Mouse (Mus musculus) stomach, postnatal 0 days (tissue): ENCODE results near the gene A930002H24Rik. TPM values are rescaled to one million over a fixed set of nuclear protein-coding genes. Genes with fewer than 3 reads are reported as not detected.

Experiments used
- ATAC-seq: fragments of 200-750 bp; cut with Nextera tagmentation; 2 replicates; pipeline ENCODE4 v1.8.0; 2017; ENCODE audit not compliant: low FRiP score, low TSS enrichment
- DNase-seq: peaks from one replicate; pipeline ENCODE4 v3.0.0-alpha.2; 2016; ENCODE audit warnings: low spot score
- H3K27ac ChIP-seq: fragments of 300-500 bp; sonication (generic); replicated peaks from 2 replicates; pipeline ENCODE4 v1.5.1; 2014; ENCODE audit warnings: mild to moderate bottlenecking, control low read depth
- H3K27me3 ChIP-seq: fragments of 300-500 bp; sonication (generic); 2 replicates; pipeline ENCODE4 v1.6.1; 2014; ENCODE audit warnings: low read length; ENCODE audit not compliant: control insufficient read depth, insufficient read depth
- H3K36me3 ChIP-seq: fragments of 300-500 bp; sonication (generic); 2 replicates; pipeline ENCODE4 v1.6.1; 2014; ENCODE audit warnings: low read length, mixed read lengths; ENCODE audit not compliant: control insufficient read depth, insufficient read depth
- H3K4me1 ChIP-seq: fragments of 300-500 bp; sonication (generic); replicated peaks from 2 replicates; pipeline ENCODE4 v1.6.1; 2014; ENCODE audit warnings: antibody characterized with exemption; ENCODE audit not compliant: control insufficient read depth, insufficient read depth
- H3K4me2 ChIP-seq: fragments of 300-500 bp; sonication (generic); replicated peaks from 2 replicates; pipeline ENCODE4 v1.6.1; 2014; ENCODE audit warnings: low read depth, mild to moderate bottlenecking, control low read depth, moderate library complexity
- H3K4me3 ChIP-seq: fragments of 300-500 bp; sonication (generic); 2 replicates; pipeline ENCODE4 v1.5.1; 2014; ENCODE audit warnings: low read depth, low read length, control low read depth
- H3K9ac ChIP-seq: fragments of 300-500 bp; sonication (generic); 2 replicates; pipeline ENCODE4 v1.6.1; 2014; ENCODE audit warnings: mild to moderate bottlenecking, low read length, control low read depth, mixed read lengths
- H3K9me3 ChIP-seq: fragments of 300-500 bp; sonication (generic); 2 replicates; pipeline ENCODE4 v1.6.1; 2016; ENCODE audit warnings: low read length; ENCODE audit not compliant: control insufficient read depth
- CTCF ChIP-seq: IDR thresholded peaks from 2 replicates; pipeline ENCODE4 v1.5.1; 2016; ENCODE audit warnings: antibody characterized with exemption, low read depth, mild to moderate bottlenecking, moderate library complexity
- EP300 ChIP-seq: optimal IDR thresholded peaks from 2 replicates; pipeline ENCODE3; 2016; ENCODE audit warnings: antibody characterized with exemption
- WGBS: fragments of 180-500 bp; shearing (Covaris S2); extraction: QIAGEN DNeasy Blood & Tissue Kit; methylation state at CpG from one replicate; pipeline ENCODE4 v1.1.7; 2014; 5-methylcytosine and 5-hydroxymethylcytosine counted together
- polyA plus RNA-seq: library from polyadenylated mRNA; unstranded; fragments of >200 nt; fragmentation: Nextera tagmentation; extraction: Ambion mirVana; gene quantifications from 2 replicates; pipeline ENCODE4 v1.2.1, GENCODE M21; 2015

A930002H24Rik gene
- polyA plus RNA-seq, 1 experiment from 2014 or later, result 3.4 TPM

DNA sequence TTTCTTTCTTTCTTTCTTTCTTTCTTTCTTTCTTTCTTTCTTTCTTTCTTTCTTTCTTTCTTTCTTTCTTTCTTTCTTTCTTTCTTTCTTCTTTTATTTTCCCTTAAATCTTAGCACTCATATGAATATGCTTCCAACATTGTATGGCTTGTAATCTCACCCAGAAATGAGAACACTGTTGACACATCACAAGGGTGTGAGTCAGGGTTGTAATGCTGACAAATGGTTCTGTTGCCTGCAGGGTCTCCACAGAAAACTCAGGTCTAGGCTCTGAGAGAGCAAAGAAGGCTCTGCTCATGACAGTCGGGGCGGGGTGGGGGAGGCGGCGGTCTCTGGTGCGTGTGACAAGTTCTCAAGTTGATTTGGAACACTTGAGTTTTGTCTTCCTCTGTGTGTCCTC, 18.7 kb downstream of the A930002H24Rik start:
- TF ChIP-seq EP300 (no peak), CTCF (no peak)
- WGBS, result 66% methylated on average over 5 of the region's 5 CpGs
- H3K36me3 ChIP-seq, result no peaks in the 10 kb centered on the region
- no peaks in the 10 kb centered on the region for H3K4me1 ChIP-seq
- ATAC-seq, result no peak
- no peak overlapping the region for H3K27ac ChIP-seq
- no peaks in the 10 kb centered on the region for H3K27me3 ChIP-seq
- no peak overlapping the region for H3K4me2 ChIP-seq
- H3K9ac ChIP-seq, result no peak overlapping the region
- H3K4me3 ChIP-seq, result no peak overlapping the region
- H3K9me3 ChIP-seq, result no peaks in the 10 kb centered on the region
- DNase-seq, result no peak

DNA sequence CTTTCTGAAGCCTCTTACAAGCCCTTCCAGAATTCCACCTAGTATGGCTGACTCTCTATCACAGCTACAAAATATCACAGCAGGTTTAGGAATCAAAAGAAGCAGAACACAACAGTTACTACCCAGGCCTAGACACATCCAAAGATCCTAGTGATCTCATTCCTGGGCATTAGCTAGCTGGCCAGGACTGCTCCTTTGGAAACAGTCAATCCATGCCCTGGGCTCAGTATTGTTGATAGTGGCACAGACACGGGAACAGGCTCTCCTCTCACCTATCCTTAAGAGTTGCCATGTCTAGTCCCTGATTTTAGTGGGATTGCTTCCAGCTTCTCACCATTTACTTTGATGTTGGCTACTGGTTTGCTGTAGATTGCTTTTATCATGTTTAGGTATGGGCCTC, 21.4 kb downstream of the A930002H24Rik start:
- WGBS, result 75% methylated on average over 1 of the region's 1 CpGs
- no peak for DNase-seq
- no peaks in the 10 kb centered on the region for H3K9me3 ChIP-seq
- no peak overlapping the region for H3K4me3 ChIP-seq
- TF ChIP-seq EP300, result no peak
- no peak for TF ChIP-seq CTCF
- no peak for ATAC-seq
- no peak overlapping the region for H3K27ac ChIP-seq
- no peaks in the 10 kb centered on the region for H3K27me3 ChIP-seq
- H3K4me2 ChIP-seq, result no peak overlapping the region
- no peaks in the 10 kb centered on the region for H3K4me1 ChIP-seq
- H3K9ac ChIP-seq, result no peak overlapping the region
- no peaks in the 10 kb centered on the region for H3K36me3 ChIP-seq

DNA sequence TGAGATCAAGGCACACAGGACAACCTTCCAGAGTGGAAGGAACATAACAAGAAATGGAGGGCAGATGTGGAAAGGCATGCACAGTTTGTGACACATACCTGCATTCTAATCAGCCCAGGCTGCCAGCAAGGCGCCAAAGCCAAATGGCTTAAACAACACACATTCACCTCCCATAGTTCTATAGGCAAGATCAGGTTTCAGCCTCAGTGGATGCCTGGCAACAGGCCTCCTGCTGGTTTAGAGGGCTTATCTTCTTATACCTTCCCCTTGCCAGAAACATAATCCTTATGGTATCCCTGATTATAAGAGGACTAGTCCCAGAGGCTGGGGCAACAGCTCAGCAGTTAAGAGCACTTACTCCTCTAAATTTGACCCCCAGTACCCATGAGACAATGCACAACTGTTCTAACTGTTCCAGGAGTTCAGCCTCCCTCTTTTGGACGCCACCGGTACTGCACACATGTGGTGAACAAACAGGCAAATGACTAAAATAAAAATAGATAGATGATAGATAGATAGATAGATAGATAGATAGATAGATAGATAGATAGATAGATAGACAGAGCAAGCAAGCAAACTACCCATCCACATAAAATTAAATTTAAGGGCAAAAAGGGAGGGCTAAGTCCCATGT, 23.8 kb downstream of the A930002H24Rik start:
- no peak for TF ChIP-seq EP300
- TF ChIP-seq CTCF, result peak; percentile 19; the same call in 1 of the 2 replicates
- WGBS, result 93% methylated on average over 3 of the region's 3 CpGs
- H3K4me1 ChIP-seq, result no peaks in the 10 kb centered on the region
- no peak overlapping the region for H3K4me3 ChIP-seq
- no peak overlapping the region for H3K27ac ChIP-seq
- H3K4me2 ChIP-seq, result no peak overlapping the region
- H3K27me3 ChIP-seq, result no peaks in the 10 kb centered on the region
- no peaks in the 10 kb centered on the region for H3K36me3 ChIP-seq
- H3K9ac ChIP-seq, result no peak overlapping the region
- no peak for DNase-seq
- ATAC-seq, result no peak
- no peaks in the 10 kb centered on the region for H3K9me3 ChIP-seq

DNA sequence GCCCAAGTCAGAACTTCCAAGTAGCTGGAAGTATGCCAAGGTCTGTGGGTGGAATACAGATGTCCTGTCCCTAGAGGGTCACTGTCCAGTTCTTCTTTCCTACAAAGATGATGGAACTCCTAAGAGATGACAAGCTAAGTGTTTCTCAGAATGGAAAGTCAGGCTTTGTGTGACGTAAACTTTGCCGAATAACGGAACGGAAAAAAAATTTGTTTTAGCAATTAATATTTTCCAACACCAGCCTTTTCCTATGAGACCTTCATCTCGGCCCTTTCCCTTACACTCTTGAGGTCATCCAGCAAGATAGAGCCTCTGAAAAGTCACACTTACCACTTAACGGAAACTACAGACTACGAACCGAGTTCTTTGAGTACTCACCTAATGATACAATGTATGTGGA, 25.4 kb downstream of the A930002H24Rik start:
- H3K27ac ChIP-seq, result no peak overlapping the region
- H3K4me3 ChIP-seq, result no peak overlapping the region
- H3K4me2 ChIP-seq, result no peak overlapping the region
- TF ChIP-seq EP300, result no peak
- no peak for TF ChIP-seq CTCF
- no peak overlapping the region for H3K9ac ChIP-seq
- no peaks in the 10 kb centered on the region for H3K9me3 ChIP-seq
- H3K4me1 ChIP-seq, result no peaks in the 10 kb centered on the region
- no peaks in the 10 kb centered on the region for H3K36me3 ChIP-seq
- 81% methylated on average over 8 of the region's 8 CpGs for WGBS
- ATAC-seq (no peak), DNase-seq (no peak)
- H3K27me3 ChIP-seq, result no peaks in the 10 kb centered on the region

DNA sequence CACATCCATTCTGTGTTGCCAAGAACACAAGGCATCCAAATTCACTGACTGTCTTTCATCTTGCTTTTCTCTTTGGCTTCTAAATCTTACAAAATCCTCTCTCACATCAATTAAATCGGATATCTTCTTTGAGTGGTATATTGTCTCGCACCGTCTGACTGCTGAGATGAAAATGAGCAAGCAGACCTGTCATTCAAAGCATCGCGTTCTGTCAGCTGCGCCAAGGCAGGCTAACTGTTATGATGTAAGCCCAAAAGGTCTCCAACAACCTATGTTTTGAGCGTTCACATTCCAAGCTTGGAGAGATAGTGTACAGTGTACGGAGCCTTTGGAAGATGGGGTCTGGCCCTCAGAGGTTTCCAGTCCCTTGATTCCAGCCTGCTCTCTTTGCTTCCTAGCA, 26.9 kb downstream of the A930002H24Rik start:
- TF ChIP-seq EP300, result no peak
- TF ChIP-seq CTCF, result no peak
- H3K9me3 ChIP-seq, result no peaks in the 10 kb centered on the region
- H3K4me3 ChIP-seq, result no peak overlapping the region
- DNase-seq (no peak), ATAC-seq (no peak)
- H3K9ac ChIP-seq, result no peak overlapping the region
- WGBS, result 77% methylated on average over 8 of the region's 8 CpGs
- no peak overlapping the region for H3K4me2 ChIP-seq
- H3K4me1 ChIP-seq, result no peaks in the 10 kb centered on the region
- H3K36me3 ChIP-seq, result no peaks in the 10 kb centered on the region
- no peaks in the 10 kb centered on the region for H3K27me3 ChIP-seq
- H3K27ac ChIP-seq, result no peak overlapping the region

DNA sequence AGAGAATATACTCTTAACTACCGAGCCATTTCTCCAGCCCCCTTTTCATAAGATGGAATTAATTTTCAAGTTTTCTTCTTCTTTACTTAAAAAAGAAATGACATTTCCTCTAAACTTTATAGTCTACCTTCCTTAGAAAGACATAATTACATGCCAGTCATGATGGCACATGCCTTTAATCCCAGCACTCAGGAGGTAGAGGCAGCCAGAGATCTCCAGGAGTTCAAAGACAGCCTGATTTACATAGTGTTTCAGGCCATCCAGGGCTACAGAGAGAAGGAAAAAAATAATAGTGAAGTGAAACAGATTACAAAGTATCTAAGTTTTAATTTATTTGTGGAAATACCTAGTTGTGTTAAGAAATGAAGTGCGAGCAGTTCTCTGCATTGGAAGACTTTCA, 27.4 kb downstream of the A930002H24Rik start:
- H3K9ac ChIP-seq, result no peak overlapping the region
- WGBS, result 69% methylated on average over 2 of the region's 2 CpGs
- H3K4me3 ChIP-seq, result no peak overlapping the region
- no peaks in the 10 kb centered on the region for H3K27me3 ChIP-seq
- no peaks in the 10 kb centered on the region for H3K36me3 ChIP-seq
- H3K4me2 ChIP-seq, result no peak overlapping the region
- no peaks in the 10 kb centered on the region for H3K9me3 ChIP-seq
- no peak for ATAC-seq
- TF ChIP-seq EP300, result no peak
- no peak for TF ChIP-seq CTCF
- no peak for DNase-seq
- H3K4me1 ChIP-seq, result no peaks in the 10 kb centered on the region
- no peak overlapping the region for H3K27ac ChIP-seq
